Mouse (Mus musculus): ENCODE results near the gene Id3. TPM values are rescaled to one million over a fixed set of nuclear protein-coding genes. Genes with fewer than 3 reads are reported as not detected.

Id3 gene
- total RNA-seq, 2 experiments from 2014 or later: not detected

Other genes starting within 250 kb of the Id3 start
- gene Cnr2, start 248.1 kb upstream of the Id3 start, total RNA-seq (2015; ENCODE audit: low replicate concordance): 2.9 and 5.2 TPM in 2 replicates
- 3.6 and 4.1 TPM in 2 replicates for gene Cnr2, start 248.1 kb upstream of the Id3 start, total RNA-seq (2017; ENCODE audit: low replicate concordance)
- 9.2 and 15.2 TPM in 2 replicates for gene Fuca1, start 222.8 kb upstream of the Id3 start, total RNA-seq (2015; ENCODE audit: low replicate concordance)
- gene Fuca1, start 222.8 kb upstream of the Id3 start, total RNA-seq (2017; ENCODE audit: low replicate concordance): 29.4 and 31.6 TPM in 2 replicates
- gene Hmgcl, start 197.0 kb upstream of the Id3 start, total RNA-seq (2015; ENCODE audit: low replicate concordance): 17.3 and 45.4 TPM in 2 replicates
- 15.6 and 15.8 TPM in 2 replicates for gene Hmgcl, start 197.0 kb upstream of the Id3 start, total RNA-seq (2017; ENCODE audit: low replicate concordance)
- 2.3 and 7.9 TPM in 2 replicates for gene Gale, start 179.8 kb upstream of the Id3 start, total RNA-seq (2015; ENCODE audit: low replicate concordance)
- gene Gale, start 179.8 kb upstream of the Id3 start, total RNA-seq (2017; ENCODE audit: low replicate concordance): 2.3 and 4.2 TPM in 2 replicates
- gene Lypla2, start 170.9 kb upstream of the Id3 start, total RNA-seq (2015; ENCODE audit: low replicate concordance): 14.6 and 25.2 TPM in 2 replicates
- 4.5 and 6.1 TPM in 2 replicates for gene Lypla2, start 170.9 kb upstream of the Id3 start, total RNA-seq (2017; ENCODE audit: low replicate concordance)
- 24.4 and 34.5 TPM in 2 replicates for gene Pithd1, start 156.2 kb upstream of the Id3 start, total RNA-seq (2015; ENCODE audit: low replicate concordance)
- 72.0 and 131 TPM in 2 replicates for gene Pithd1, start 156.2 kb upstream of the Id3 start, total RNA-seq (2017; ENCODE audit: low replicate concordance)
- gene Eloa, start 121.7 kb upstream of the Id3 start, total RNA-seq (2015; ENCODE audit: low replicate concordance): 35.7 and 44.5 TPM in 2 replicates
- gene Eloa, start 121.7 kb upstream of the Id3 start, total RNA-seq (2017; ENCODE audit: low replicate concordance): 40.0 and 53.8 TPM in 2 replicates
- 304 and 345 TPM in 2 replicates for gene Rpl11, start 90.1 kb upstream of the Id3 start, total RNA-seq (2015; ENCODE audit: low replicate concordance)
- 128 and 153 TPM in 2 replicates for gene Rpl11, start 90.1 kb upstream of the Id3 start, total RNA-seq (2017; ENCODE audit: low replicate concordance)
- gene E2f2, start 28.9 kb downstream of the Id3 start, total RNA-seq (2015; ENCODE audit: low replicate concordance): 226 and 246 TPM in 2 replicates
- 344 and 364 TPM in 2 replicates for gene E2f2, start 28.9 kb downstream of the Id3 start, total RNA-seq (2017; ENCODE audit: low replicate concordance)
- gene Asap3, start 62.9 kb downstream of the Id3 start, total RNA-seq (2015; ENCODE audit: low replicate concordance): 0.19 TPM in 1 of 2 replicates, not detected in the other
- 0.43 TPM in 1 of 2 replicates, not detected in the other for gene Asap3, start 62.9 kb downstream of the Id3 start, total RNA-seq (2017; ENCODE audit: low replicate concordance)
- gene Tcea3, start 104.2 kb downstream of the Id3 start, total RNA-seq (2015; ENCODE audit: low replicate concordance): not detected in 2 replicates
- not detected in 2 replicates for gene Tcea3, start 104.2 kb downstream of the Id3 start, total RNA-seq (2017; ENCODE audit: low replicate concordance)
- 2.5 and 2.7 TPM in 2 replicates for gene Zfp46, start 141.2 kb downstream of the Id3 start, total RNA-seq (2015; ENCODE audit: low replicate concordance)
- 2.8 and 7.0 TPM in 2 replicates for gene Zfp46, start 141.2 kb downstream of the Id3 start, total RNA-seq (2017; ENCODE audit: low replicate concordance)
- 41.1 and 67.9 TPM in 2 replicates for gene Hnrnpr, start 167.4 kb downstream of the Id3 start, total RNA-seq (2015; ENCODE audit: low replicate concordance)
- 112 and 119 TPM in 2 replicates for gene Hnrnpr, start 167.4 kb downstream of the Id3 start, total RNA-seq (2017; ENCODE audit: low replicate concordance)